Mouse (Mus musculus): Measurements from ENCODE around the gene Vps36.

DNA sequence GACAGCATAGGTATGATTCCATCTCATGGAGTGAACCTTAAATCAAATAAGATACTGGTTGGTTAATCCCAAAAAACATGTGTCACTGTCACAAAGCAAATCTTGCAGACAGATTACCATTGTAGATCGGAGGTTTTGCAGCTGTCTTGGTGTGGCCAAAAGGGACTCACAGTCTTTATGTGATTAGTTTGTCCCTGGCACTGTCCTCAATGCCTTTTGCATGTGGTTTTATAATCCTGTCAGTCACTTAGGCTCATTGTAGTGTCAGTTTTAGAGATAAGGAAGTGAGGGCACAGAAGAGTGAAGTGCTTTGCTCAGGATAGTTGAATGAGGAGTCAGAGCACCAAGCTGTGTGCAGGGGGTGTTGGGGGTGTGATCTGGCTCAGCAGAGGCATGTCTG, 53.1 kb downstream of the Vps36 start:
- no peak for TF ChIP-seq GATA1 (IDR thresholded peaks at IDR 0.05; ENCODE audit: low read length)
- no peak for TF ChIP-seq TAL1 (IDR thresholded peaks at IDR 0.05; ENCODE audit: low read length)
